Comparison of ENCODE assay signal across 7 mouse cellular contexts in the genomic region with DNA sequence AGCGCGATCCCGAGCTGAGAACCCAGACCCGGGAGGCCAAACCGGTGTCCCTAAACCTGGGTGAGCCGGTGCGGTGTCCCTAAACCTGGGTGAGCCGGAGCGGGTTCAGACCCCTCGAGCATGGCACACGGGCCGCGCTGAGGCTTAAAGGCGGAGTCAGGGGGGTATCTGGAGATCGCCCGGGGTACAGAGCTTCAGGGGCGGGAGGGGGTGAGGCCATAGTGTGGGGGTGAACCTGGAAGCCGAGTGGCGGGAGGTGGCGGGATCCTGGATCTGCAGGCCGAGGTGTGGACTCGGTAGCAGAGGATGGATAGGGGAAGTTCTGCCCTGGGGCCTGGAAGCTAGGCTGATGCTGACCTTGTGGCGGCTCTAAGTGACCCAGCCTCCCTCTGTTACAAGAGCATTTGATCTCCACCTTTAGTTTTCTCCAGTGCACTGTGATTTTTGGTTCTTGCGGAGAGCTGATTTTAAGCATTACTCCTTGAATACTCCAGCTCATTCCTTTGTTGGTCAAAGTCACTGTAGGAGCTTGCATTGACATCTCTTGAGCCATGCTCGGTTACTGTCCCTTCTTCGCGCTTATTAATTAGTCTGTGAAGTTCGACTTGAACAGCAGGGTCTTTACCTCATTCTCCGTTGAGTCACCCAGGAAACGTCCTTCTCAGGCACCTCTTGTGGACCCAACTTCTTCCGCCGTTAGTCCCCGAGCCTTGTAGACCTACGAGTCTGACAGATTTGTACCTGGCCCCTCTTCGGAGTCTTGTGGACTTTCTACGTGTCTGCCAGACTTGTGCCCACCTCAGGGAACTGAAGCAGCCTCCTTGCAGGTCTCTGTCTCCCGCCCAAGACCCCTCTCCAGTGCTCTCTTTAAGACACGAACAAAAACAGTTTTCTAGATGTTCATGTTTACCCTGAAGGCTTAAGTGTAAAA. TPM values are rescaled to one million over a fixed set of nuclear protein-coding genes. Genes with fewer than 3 reads are reported as not detected.
DNase-seq lines count a peak whose midpoint lies in the region; ATAC-seq and TF ChIP-seq lines count a peak whose summit lies in the region.

No protein-coding gene starts in this region.

- H3K9ac ChIP-seq in liver, embryonic 13.5 days, result peak overlapping the region; percentile 88

- H3K4me3 ChIP-seq in left cerebral cortex, adult 2 months, result peak overlapping the region; percentile 74
- peak overlapping the region; percentile 91 for H3K4me3 ChIP-seq in brown adipose tissue, adult 24 weeks (ENCODE audit: insufficient read depth, low read depth, low read length)
- H3K4me3 ChIP-seq in liver, embryonic 13.5 days (replicated peaks), result peak overlapping the region; percentile 83

- DNase-seq in left cerebral cortex, adult 2 months (ENCODE audit: extremely low spot score in 1 of 2, low spot score in 2 of 2), result no peak
- DNase-seq in left cerebral cortex, adult 18-20 months (ENCODE audit: low spot score in 2 of 2), result no peak
- DNase-seq in liver, embryonic 13.5 days, result peak; percentile 57
- peak; percentile 27 to 31 for DNase-seq in natural killer cell, adult 2 months (ENCODE audit: low spot score in 2 of 2)
- no peak for DNase-seq in layer of hippocampus, adult 11-12 months (ENCODE audit: low spot score)

- peak overlapping the region; percentile 66 for H3K27ac ChIP-seq in left cerebral cortex, adult 2 months
- no peak overlapping the region for H3K27ac ChIP-seq in brown adipose tissue, adult 24 weeks (replicated peaks; ENCODE audit: low read depth, low read length)
- peak overlapping the region; percentile 90 for H3K27ac ChIP-seq in liver, embryonic 13.5 days

- H3K4me2 ChIP-seq in liver, embryonic 13.5 days, result peak overlapping the region; percentile 96

- H3K36me3 ChIP-seq in liver, embryonic 13.5 days, result no peaks in the 10 kb centered on the region

- no peak for TF ChIP-seq CTCF in left cerebral cortex, adult 2 months (IDR thresholded peaks at IDR 0.05)

- 0% methylated on average over 38 of the region's 38 CpGs for WGBS in liver, embryonic 13.5 days (ENCODE audit: insufficient replicate concordance)

- H3K9me3 ChIP-seq in liver, embryonic 13.5 days (replicated peaks), result no peaks in the 10 kb centered on the region

- peak; percentile 30 to 43 for ATAC-seq in hematopoietic stem cell, adult 5-6 weeks (replicated peaks in 1 of 2; ENCODE audit: insufficient read depth in 1 of 2, low FRiP score in 2 of 2, low TSS enrichment in 1 of 2, low read depth in 1 of 2, poor library complexity in 2 of 2, severe bottlenecking in 2 of 2)
- ATAC-seq in liver, embryonic 13.5 days (ENCODE audit: low read depth), result peak; percentile 56

- peaks cover 3% of the 10 kb centered on the region; the same call in 1 of the 2 replicates for H3K4me1 ChIP-seq in brown adipose tissue, adult 24 weeks (ENCODE audit: control insufficient read depth, insufficient read depth, insufficient read length, low read length)
- H3K4me1 ChIP-seq in liver, embryonic 13.5 days (replicated peaks), result peaks cover 59% of the 10 kb centered on the region

- H3K27me3 ChIP-seq in liver, embryonic 13.5 days, result no peaks in the 10 kb centered on the region

- intact Hi-C loops in left cerebral cortex, adult 2 months (cut with DNase I), result loop anchor here (5.0 kb wide), 2 partner anchors 51 to 66 kb away; partner anchors contain the start of gene Cenpu

RNA-seq across cellular contexts. Expression of gene Casp3, which starts 0.9 kb away (rescaled TPM):
- total RNA-seq in left cerebral cortex, adult 2 months (2021), result 10 to 100 TPM; 13.4 to 13.6 TPM
- total RNA-seq in left cerebral cortex, adult 18-20 months (2021), result 10 to 100 TPM; 12.7 to 13.2 TPM
- polyA plus RNA-seq in brown adipose tissue, adult 24 weeks (2012; ENCODE audit: insufficient read depth, insufficient read length, missing spikeins), result 21.4 and 24.5 TPM in 2 replicates
- total RNA-seq in hematopoietic stem cell, adult 5-6 weeks (2017), result 127 and 165 TPM in 2 replicates
- 78.4 and 101 TPM in 2 replicates for polyA plus RNA-seq in liver, embryonic 13.5 days (2015; fragmentation: Nextera tagmentation; extraction: Ambion mirVana)

RNA-seq across cellular contexts. Expression of gene Primpol, which starts 0.9 kb away (rescaled TPM):
- total RNA-seq in left cerebral cortex, adult 2 months (2021), result 1 to 10 TPM; 4.6 to 6.1 TPM
- 1 to 10 TPM; 3.2 to 3.4 TPM for total RNA-seq in left cerebral cortex, adult 18-20 months (2021)
- polyA plus RNA-seq in brown adipose tissue, adult 24 weeks (2012; ENCODE audit: insufficient read depth, insufficient read length, missing spikeins), result 4.8 and 6.5 TPM in 2 replicates
- 33.1 and 45.5 TPM in 2 replicates for total RNA-seq in hematopoietic stem cell, adult 5-6 weeks (2017)
- 9.9 and 12.7 TPM in 2 replicates for polyA plus RNA-seq in liver, embryonic 13.5 days (2015; fragmentation: Nextera tagmentation; extraction: Ambion mirVana)

Comparison
In these comparisons a context has a peak if more than half of its experiments do, and no peak if none do; other contexts are left out.
1. DNase-seq: peak in liver, embryonic 13.5 days (single experiment) and natural killer cell, adult 2 months (2 of 2); none in left cerebral cortex, adult 2 months (0 of 2), left cerebral cortex, adult 18-20 months (0 of 2) and layer of hippocampus, adult 11-12 months (single experiment).
2. Peak in every context shown above with its lines, with median percentiles within 50 percentile points of each other: H3K4me3 ChIP-seq.